Mouse (Mus musculus): ENCODE results near the gene Slc7a6.
A peak's percentile ranks its signal among the peaks of the same experiment; 100 is the strongest.

The Slc7a6 gene

DNA sequence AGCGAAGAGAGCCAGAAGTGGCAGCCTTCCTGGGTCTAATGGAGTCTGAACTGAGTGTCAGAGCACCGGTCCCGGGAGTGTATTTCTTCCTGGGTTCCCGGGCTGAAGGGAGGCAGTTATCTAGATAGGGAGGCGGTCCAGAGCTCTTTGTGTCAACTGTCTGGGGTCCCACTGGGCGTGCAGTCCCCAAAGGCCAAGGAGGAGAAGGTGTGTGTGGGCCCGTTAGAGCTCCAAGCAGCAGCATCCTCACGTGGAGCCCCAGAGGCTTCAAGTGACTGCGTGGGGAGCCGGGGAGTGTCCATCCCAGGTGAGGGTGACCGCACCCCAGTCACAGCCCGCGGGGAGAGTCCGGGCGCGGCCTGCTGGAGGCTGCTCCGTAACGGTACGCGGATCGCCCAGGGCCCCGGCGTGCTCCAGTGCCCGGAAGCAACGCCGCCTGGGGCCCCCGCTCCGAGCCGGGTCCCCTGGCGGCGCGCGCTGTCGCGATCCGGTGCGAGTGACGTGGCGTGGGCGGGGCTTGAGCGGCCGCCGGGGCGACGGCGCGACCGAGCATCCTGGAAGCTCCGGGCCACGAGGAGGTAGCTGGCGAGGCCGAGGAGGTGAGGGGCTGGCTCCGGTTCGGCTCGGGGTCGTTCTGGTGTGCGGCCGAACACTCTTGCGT is at the start of gene Slc7a6:
Gene Slc7a6, plus strand, starts transcription at position 502 of the 661 bp plus-strand sequence.
- DNase-seq (ENCODE audit: low read depth in 2 of 2, low spot score in 2 of 2), result peak; percentile 80 to 82

DNA sequence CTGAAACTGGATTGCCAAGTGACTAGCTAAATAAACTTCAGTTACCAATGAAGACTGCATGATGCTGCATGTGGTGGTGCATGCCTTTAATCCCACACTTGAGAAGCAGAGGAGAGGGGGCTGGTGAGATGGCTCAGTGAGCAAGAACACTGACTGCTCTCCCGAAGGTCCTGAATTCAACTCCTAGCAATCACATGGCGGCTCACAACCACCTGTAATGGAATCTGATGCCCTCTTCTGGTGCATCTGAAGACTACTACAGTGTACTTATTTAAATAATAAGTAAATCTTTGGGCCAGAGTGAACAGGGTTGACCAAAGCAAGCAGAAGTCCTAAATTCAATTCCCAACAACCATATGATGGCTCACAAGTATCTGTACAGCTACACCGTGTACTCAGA is 45.2 kb upstream of the Slc7a6 start:
- DNase-seq (ENCODE audit: low read depth in 2 of 2, low spot score in 2 of 2), result no peak

DNA sequence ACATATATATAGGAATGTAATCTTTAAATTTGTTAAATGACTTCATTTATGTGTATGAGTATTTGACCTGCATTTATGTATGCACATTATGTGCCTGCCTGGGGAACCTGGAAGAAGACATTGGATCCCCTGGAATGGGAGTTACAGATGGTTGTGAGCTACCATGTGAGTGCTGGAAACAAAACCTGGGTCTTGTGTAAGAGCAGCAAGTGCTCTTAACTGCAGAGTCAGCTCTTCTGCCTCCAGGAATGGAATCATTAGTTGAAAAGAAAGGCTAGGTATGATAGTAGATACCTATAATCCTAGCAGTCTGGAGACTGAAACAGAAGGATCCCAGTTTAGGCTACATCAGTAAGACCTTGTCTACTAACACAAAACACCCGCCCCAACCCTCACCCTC is 42.6 kb upstream of the Slc7a6 start:
- DNase-seq (ENCODE audit: low read depth in 2 of 2, low spot score in 2 of 2), result no peak

DNA sequence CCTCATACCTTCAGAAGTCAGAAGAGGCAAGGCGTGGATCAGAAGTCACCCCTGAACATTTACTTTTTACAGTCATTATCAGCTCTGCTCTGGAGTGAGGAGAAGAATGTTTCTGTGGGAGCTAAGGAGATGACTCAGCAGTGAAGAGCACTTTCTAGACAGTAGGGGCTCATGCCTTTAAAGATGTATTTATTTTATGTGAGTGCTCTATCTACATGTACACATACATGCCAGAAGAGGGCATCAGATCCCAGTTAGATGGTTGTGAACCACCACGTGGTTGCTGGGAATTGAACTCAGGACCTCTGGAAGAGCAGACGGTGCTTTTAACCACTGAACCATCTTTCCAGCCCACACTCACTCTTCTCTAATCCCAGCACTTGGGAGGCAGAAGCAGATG is 41.6 kb upstream of the Slc7a6 start:
- DNase-seq (ENCODE audit: low read depth in 2 of 2, low spot score in 2 of 2), result no peak

DNA sequence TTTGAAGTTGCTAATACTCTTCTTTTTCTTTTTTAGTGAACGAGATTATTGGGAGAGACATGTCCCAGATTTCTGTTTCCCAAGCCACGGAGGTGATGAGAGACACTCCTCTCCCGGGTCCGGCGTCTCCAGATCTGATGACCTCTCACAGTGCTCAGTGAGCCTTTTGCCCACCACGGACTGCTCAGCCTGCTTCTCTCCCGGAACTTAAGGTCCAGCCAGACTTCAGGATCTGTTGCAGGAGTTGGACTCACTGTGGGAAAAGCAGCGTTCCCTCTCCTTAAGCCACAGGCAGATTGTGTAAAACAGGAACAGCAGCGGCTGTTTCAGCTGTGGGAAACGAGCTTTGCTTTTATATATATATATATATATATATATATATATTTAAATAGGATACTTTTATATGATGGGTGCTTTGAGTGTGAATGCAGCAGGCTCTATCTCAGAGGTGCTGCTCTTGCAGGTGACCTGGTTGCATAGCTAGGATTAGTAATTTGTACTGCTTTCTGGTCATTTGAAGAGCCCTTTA is 40.7 kb upstream of the Slc7a6 start:
- DNase-seq (ENCODE audit: low read depth in 2 of 2, low spot score in 2 of 2), result no peak

DNA sequence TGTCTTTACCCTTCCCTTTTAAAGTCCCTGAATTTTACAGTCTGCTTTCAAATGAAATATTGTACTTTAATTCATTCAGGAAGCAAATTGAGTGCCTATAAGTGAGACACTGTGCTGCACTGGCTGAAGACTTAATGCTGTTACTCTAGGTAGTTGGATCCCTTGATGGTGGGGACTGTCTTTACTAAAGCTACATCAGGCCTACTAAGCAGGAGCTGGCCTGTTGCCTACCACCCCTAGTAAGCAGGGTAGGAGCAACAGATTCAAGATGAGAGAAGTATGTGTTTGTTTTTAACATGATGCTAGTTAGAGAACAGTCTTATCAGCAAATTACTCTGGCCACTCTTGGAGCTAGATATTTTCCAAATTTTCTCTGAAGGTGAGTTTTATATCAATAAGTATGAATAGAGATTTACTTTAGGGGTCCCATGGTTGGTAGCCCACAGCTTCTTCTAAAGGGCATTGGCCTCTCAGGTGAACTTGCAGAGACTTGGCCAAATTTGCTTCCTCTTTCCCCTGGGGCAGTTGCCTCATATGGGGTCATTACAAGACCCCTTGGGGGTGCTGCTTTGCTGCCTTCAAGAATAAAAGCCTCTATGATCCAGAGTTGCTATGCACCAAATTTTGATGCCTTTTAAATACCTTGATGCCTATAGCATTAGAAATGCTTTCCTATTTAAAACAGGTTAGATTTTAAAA is 39.3 kb upstream of the Slc7a6 start:
- no peak for DNase-seq (ENCODE audit: low read depth in 2 of 2, low spot score in 2 of 2)

DNA sequence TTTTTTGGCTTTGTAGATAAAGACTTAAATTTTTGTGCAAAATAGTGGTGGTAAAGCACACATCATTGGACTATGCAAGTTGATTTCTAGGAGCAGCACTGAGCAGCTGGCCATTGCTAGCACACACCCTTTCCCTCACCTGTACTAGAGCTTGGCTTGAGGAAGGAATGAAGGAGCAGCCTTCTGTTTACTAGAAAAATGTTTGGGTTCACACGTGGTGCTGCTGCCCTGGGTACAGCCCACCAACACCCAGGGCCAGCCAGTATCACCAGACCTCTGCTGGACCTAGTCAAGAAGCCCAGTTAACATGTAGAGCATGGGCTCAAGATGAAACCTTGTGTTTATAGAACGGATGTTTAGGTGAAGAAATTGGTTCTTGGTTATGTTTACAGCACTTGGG is 38.7 kb upstream of the Slc7a6 start:
- DNase-seq (ENCODE audit: low read depth in 2 of 2, low spot score in 2 of 2), result no peak

DNA sequence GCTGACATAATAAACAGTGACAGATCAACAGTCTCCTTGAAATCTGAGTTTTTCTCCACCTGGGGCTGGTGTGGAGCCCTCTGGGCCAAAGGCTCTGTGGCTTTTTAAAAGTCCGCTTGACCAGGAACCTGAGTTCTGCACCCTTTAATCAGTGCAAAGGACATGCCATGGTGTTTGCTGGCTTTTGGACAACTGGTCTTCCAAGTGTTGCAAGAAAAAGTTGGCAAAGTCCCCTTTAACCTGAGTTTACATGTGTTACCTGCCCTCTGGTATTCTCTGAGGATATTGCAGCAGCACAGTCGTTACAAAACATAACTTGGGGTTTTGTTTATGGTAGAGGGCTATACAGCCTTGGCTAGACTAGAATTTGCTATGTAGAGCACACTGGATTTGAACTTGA is 38.2 kb upstream of the Slc7a6 start:
- no peak for DNase-seq (ENCODE audit: low read depth in 2 of 2, low spot score in 2 of 2)

DNA sequence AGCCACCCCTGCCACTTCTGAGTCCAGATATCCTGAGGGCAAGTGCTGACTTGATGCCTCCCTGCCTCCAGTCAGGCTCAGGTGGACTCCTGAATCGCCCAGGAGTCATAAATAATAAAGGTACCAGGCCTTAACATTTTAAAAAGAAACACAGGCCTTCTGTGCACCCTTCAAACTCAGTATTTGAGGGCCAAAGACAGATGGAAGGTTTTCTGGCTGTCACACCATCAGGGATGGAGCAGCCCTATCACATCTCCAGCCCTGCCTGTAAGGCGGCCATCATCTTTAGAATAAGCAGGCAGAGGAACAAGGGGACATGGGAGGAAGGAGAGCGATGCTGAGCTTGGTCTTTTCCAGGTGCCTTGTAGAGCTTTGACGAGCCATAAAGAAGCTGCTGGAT is 37.6 kb upstream of the Slc7a6 start:
- DNase-seq (ENCODE audit: low read depth in 2 of 2, low spot score in 2 of 2), result no peak

DNA sequence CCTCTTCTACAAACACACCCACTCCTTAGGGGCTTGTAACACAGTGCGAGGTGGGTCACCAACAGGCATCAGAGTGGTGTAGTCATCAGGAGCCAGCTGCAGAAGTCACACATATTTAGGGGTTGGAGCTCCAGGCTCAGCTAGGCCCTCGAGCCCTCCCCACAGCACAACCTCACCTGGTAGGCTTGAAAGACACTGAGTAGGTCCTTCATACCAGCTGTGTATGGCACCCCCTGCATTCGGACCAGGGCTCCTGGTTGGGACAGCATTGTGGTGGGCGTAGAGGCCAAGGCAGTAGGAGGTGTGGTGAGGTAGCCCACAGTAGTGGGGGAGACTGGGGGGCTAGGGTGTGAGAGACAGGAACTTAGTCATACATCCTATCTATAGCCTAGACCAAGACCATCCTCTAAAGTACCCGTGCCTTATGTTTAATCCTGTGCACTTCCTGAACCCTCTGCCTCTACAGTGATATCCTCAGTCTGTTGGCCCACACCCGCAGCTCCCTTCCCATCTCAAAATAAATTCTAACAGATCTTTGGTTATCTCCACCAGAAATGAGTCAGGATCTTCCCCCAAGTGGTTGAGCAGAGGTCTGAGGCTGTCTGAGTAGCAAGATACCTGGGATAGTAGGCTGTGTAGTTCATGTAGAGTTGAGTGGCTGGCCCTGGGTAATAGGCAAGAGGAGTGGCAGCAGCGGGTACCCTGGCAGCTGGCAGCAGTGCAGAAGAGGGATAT is 37.0 kb upstream of the Slc7a6 start:
- no peak for DNase-seq (ENCODE audit: low read depth in 2 of 2, low spot score in 2 of 2)

DNA sequence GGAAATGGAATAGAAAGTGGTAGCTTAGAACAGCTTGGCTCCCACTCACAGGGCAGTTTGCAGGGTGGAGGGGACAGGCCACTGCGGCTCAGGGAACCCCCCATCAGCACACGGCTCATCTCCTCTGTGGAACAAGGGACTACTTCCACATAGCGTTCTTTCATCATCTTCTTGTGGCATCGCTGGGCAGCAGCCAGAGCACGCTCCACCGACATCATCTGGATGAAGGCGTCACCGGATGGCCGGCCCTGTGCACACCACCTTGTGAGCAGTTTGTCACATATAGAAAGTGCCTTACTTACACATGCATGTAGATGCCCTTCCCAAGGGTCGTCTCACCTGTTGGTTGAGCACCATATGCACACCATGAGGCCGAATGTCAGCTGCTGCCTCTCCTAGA is 36.3 kb upstream of the Slc7a6 start:
- DNase-seq (ENCODE audit: low read depth in 2 of 2, low spot score in 2 of 2), result no peak

DNA sequence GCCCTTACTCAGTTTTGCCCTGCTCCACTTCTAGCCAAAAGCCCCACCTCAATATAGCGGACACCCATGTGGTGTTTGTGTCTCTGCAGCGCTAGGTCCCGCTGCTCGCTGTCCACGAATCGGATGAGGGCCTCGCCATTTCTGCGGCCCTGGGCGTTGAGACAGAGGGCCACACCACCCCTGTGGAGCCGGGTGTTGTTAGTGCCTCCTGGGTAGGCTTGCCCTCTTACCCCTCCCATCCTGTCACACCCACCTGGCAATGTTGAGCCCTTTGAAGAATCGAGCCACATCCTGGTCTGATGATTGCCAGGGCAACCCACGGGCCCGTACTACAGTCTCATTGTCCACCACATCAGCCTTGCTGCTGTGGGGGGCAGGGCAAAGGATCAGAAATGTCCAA is 35.1 kb upstream of the Slc7a6 start:
- DNase-seq (ENCODE audit: low read depth in 2 of 2, low spot score in 2 of 2), result no peak

DNA sequence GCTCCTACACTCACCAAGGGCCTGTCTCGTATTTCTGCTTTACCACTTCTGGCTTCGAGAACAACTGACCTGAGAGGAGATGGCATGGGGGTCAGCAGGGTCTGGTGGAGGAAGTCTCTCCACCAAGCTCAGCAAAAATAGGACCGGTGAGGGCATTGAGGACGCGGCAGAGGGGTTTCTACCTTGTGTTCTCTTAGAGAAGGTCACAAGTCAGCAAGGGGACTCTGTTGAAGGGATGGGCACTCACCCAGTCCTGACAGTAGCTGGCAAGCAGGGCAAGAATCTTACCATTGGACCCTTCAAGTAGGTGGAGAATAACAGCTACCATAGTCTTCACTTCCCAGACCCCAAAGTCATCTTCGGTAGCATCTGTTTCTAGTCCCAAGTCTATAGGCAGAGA is 34.7 kb upstream of the Slc7a6 start:
- DNase-seq (ENCODE audit: low read depth in 2 of 2, low spot score in 2 of 2), result no peak

DNA sequence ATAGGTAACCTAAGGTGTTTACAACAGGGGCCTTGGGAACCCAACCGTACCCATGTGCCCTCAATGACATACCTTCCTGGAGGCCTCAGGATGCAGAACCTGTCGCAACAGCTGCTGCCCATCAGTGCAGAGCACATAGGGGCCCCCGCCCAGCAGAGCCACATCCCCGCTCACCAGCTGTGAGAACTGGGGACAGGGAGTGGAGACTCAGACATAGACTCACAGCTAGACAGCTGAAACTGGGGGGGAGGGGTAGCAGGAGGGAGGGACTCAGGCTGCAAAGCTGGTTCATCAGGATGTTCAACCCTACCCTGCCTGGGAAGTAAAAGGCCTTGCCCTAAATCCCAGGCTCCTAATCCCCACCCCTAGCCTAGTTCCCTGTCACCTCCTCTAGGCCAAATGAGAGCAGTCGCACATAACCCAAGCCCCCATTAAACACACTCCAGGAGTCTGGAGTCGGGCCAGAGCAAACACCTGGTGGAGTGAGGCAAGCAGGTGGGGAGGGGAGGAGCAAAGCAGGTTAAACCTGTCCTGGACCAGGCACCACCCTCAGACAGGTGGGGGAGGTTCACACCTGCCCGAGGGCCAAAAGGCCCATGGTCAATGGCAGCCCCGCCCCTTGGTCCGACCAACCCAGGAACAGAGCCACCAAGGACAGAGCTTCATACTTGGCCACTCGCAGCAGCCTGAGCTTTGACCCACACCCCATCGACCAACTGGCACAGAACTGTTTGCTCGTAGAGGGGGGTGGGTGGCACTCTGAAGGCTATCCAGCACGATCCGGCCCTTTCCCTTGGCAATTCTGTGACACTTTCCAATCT is 33.7 kb upstream of the Slc7a6 start:
- no peak for DNase-seq (ENCODE audit: low read depth in 2 of 2, low spot score in 2 of 2)

DNA sequence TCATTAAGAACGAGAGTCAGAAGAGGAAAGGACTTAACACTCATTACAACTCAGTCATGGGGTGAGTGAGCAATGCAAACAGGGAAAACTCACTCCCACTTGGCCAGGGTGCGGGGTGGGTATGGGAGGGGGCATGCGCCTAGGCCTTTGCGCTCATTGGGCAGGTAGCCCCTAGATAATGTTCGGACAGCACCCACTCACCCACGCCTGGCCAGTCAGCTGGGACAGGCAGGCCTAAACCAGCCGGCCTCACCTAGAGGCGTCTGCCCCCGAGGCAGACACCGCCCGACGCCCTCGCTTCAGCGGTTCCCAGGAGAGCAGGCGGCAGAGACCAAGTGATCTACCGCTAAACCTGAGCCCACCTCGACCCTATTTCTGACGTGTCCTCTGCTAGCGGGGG is 33.0 kb upstream of the Slc7a6 start:
- DNase-seq (ENCODE audit: low read depth in 2 of 2, low spot score in 2 of 2), result no peak

DNA sequence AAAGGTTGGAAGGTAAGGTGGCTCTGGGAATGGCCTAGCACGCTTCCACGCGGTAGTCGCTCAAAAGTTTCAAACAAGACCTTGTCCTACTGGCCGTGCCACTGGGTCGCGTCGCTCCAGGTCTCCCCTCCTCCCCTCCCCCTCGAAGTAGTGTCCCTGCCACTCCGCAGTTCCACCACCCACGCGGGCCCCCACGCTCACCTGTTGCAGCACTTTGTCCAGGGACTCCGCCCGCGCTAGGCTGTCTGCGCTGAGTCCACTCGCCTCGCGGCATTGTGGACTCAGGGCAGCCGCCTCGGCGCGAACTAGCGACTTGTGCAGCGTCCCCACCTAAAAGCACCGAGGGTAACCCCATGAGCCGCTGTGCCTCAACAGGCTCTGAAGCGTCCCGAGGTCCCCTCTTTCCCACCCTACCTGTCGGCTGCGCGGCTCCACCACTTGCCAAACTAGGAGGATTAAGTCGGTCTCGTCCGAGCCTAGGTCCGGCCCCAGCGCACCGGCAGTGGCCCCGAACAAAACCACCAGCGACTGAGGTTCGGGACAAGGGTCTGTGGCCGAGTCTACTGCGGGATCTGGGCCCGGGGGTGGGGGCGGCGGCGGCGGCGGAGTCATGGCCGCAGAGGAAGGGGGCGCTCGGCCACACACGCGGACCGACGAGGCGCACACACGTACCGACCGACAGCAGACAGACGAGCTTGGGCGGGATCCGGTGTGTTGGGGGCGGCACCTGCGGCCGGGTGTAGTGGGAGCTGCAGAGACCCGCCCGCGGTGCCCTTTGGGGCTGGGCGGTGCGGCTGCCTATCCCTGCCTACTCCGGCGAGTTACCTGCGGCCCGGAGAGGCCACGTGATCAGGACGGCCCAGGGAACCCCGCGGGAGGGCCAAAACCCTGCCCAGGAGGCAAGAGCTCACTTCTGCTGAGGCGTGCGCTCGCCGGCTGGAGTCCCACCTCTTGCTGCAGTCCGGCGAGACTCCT is 32.2 kb upstream of the Slc7a6 start, which contains the start of gene Esrp2:
Gene Esrp2, minus strand, starts transcription at position 819 of the 975 bp plus-strand sequence.
- DNase-seq (ENCODE audit: low read depth in 2 of 2, low spot score in 2 of 2), result no peak

DNA sequence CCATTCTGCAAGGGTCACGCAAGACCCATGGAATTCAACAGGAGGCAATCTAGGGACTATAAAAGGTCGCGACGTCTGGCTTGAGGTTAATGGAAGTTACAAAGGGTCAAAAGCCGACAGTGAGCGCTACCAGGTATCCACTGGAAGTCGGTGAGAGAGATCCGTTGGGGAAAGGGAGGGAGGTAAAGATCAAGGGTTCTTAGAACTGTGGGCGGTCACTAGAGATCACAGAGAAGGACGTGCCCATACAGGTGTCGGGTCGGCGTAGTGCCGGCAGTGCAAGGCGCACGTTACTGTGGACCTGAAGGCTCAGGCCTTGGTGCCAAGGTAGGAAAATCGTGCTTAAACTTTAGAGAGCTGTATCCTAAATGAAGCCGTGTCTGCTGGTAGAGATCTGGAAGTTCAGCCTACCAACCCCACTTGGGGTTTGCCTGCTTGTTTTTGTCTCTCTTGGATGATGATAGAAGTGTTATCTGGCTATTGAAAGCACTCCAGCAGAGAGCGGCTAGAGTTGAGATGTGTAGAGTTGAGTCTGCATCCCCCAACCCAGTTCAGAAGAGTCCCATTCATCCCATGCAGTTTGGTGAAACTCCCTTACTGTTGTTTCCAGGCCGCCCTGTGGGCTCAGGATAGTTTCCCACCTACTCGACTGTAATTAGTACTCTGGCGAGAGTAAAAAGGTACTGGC is 31.3 kb upstream of the Slc7a6 start:
- no peak for DNase-seq (ENCODE audit: low read depth in 2 of 2, low spot score in 2 of 2)

DNA sequence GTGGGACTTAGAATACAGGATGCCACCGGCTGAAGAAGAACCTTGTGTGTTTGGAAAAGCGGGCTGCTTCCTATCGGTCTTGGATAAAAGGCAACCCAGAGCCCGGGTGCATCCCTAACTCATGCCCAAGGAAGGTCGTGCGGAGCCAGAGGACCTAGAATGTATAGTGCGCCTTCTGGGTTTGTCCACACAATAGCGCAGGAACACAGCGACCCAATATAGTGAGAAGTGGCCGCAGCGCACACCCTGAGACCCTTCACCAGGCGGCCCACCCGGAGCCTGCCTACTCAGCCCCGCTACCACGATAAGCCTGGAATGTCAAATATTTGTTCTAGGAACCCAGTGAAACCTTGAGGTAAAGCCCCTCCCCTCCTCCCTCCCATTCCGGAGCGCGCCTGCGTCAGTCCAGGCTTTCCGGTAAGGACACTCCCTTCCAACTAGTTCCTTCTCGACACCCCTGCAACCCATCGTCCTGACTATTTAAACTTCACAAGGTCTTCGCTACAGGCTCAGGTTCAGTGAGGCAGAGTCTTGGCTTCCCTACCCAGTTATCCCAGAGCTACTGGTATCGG is 30.7 kb upstream of the Slc7a6 start:
- DNase-seq (ENCODE audit: low read depth in 2 of 2, low spot score in 2 of 2), result no peak

DNA sequence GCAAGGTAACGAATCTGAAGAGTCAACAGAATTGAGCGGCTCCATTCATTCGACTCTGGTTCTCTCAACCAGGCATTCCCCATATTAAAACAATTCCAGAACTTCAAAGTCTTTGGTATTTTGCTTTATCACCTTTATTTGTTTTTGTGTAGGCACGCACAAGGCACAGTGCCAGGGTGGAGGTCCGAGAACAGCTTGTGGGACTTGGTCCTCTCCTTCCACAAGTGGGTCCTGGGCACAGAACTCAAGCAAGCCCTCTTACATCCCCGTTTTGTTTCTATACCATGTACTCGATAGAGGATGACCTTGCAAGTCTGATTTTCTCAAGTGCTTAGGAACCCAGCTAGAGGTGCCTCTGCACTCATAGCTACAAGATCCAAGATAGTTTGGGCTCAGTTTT is 30.0 kb upstream of the Slc7a6 start:
- DNase-seq (ENCODE audit: low read depth in 2 of 2, low spot score in 2 of 2), result no peak
